Mouse (Mus musculus) WW6 (cell line): ENCODE measurements around the gene Gbf1.

Experiments used
- DNase-seq: peaks from one replicate; pipeline ENCODE4 v3.0.0-alpha.2; 2013; ENCODE audit warnings: low read depth, low spot score

Gene Gbf1

DNA sequence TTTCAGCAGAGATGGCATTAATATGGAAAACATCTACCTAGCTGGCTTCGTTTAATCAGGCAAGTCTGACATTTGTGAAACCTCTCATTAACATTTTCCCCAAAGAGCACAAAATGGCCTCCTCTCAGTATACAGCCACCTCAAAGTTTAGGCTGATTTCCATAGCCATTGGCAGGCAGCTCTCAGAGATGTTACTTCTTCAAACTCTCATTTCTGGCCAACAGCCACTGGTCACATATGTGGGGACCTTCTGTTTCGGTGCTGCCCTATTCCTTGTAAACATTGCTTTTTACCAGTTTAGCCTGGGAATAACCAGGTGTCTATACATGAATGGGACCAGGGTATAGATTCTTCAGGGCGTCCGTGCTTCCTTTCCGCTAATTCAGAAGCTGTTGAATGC is 67.8 kb downstream of the Gbf1 start:
- DNase-seq = no peak

DNA sequence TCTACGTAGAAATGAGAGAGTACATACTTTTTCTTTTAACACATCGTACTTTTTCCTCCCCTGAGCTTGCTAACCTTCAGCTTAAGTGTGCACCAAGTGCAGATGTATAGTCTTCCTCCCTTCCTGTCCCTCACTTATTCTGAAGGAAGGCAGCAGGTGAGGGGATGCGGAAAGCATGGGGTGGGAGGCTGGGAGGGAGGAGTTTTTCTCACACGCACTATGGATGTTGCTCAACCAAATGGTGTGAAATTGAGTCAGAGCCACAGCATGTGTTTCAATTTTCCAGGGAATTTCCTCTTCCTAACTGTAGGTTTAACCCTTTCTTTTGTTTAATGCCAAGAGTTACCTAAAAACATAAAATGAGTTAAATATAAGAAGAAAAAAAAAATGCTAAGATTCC is 70.8 kb downstream of the Gbf1 start:
- no peak for DNase-seq

DNA sequence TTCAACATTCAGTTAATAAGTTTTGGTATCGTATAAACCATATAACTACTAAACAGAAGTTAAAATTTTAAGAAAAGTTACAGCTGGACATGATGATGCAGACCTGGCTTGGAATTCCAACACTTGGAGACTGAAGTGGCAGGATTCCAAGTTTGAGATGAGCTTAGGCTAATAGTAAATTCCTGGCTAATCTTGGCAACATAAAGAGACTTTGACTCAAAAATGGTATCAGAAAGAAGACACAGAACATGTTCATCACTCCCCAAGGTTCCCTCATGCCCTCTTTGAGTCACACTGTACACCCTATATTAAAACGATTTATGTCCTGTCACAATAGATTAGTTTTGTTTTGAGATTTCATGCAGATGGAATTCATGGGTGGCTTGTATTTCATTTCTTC is 72.6 kb downstream of the Gbf1 start:
- DNase-seq = no peak

DNA sequence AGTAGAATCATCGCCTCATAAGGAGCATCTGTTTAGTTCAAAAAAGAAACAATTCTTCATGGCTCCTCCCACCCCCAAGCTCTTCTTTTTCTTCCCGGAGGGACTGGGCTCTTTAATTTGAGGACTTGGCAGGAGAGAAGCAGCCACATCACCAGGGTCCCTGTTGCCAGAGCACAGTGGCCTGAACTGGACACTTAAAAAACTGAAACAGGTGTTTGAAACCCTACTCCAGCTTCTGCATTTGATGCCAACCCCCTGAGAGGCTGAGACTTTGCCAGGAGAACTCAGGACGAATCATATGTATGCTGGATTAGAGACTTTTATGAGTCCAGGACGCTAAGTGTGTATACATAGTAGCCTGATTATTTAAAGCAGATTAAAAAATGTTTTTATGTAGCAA is 73.2 kb downstream of the Gbf1 start:
- DNase-seq = no peak

DNA sequence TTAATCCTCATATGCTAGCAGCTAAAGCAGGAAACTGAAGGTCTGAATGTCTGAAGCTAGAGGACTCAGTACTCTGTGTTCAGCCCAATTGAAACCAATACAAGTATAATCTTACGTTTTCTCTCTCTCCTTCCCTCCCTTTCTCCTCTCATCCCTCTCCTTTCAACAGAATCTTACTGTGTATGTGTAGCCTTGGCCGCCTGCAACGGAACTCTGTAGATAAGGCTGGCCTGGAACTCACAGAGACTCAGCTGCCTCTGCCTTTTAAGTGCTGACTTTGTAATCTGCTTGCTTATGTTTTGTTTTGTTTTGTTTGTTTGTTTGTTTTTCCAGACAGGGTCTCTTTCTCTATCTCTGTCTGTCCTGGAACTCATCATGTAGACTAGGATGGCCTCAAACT is 74.0 kb downstream of the Gbf1 start:
- DNase-seq = no peak

DNA sequence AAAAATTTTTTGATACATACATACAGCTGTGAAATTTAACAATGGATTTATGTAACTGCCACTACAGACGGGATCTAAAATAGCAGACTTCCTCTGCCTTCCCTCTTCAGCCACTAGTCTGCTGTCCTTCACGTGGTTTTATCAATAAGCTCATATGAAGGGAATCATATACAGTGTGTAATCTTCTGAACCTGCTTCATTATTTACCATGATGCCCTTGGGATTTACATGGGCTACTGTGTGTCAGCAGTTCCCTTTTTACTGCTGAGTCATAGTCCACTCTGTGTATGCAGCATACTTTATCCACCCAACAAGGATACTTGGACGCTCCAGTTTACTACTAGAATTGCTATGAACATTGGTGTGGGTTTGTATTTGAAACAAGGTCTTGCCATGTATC is 75.0 kb downstream of the Gbf1 start:
- DNase-seq = no peak

DNA sequence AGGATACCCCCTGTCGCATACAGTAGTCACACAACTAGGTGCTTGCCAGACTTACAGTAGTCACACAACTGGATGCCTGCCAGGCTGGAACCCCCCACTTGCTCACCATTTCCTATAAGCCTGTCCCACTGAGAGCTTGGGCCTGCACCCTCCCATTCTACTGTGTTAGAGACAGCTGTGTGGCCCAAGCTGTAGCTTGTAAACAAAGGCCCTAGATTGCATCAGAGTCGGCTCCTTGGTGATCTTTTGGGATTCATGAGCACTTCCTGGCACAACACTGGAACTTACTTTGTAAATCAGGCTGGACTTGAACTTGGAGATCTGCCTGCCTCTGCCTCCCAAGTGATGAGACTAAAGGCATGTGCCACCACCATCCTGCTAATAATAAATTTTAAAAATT is 82.1 kb downstream of the Gbf1 start:
- DNase-seq = no peak

DNA sequence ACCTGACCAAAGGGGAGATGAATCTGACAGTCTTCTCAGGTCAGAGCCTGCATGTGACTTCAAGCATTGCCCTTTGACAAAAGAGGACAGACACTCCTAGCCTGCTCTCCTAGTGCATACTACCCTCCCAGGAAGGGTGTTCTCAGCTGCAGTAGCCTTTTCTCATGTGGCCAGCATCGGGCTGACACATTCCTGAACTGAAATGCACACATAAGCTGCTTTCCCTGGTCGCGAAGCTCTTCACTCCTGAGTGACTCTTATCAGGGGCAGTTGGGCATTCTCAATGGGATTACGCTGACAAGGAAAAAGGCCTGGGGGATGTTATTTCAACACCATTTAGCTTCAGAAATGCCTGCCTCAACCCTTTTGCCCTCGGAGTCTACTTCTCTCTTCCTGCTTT is 84.3 kb downstream of the Gbf1 start:
- no peak for DNase-seq

DNA sequence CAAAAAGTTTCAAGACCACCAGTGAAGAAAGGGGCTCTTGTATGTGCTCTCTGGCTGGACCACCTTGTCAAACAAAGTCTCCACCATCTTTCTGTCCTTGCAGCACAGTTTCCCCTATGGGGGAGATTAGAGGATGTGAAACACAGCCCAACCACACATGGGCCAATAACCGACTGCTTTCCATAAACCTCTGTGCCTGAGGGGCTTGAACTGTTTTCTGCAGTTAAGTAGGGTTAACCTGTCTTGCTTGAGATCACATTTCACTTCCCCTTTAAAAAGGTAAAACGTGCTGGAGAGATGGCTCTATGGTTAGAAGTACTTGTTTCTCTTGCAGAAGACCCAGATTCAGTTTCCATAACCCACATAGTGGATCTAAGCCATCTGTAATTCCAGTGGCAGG is 87.9 kb downstream of the Gbf1 start:
- DNase-seq = no peak

DNA sequence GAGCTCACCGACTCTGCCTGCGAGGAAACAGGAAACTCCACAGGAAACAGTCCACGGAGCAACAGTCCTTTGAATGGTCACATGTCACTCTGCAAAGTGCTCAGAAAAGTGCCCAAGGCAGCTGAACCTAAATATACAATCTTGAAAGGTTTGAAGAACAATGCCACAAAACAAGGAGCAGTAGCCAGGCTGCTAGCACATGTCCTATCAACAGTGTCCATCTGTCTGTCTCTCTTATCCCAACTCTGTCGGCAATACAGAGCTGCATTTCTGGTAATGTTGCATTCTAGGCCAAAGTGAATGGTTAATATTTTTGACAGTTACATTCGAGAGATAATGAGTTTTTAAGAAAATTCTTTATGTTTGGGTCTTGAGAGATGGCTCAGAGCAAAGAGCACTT is 90.1 kb downstream of the Gbf1 start:
- DNase-seq = no peak

DNA sequence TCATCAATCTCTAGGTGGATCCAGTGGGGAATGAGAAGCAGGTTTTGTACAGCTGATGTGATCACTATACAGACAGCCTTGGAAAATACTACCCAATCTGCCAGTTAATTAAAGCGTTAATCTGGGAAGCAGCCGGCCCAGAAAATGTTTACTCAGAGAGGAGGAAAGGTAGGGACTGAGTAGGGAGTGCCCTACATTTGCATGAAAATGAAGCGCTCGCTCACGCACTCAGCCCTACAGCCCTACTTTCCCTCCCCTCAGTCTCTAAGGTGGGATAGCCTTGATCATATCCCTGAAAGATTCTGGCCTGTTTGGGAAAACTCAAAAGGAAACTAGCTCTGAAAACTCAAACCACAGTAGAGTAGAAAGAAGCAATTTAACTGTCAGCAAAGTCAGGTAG is 92.3 kb downstream of the Gbf1 start:
- no peak for DNase-seq

DNA sequence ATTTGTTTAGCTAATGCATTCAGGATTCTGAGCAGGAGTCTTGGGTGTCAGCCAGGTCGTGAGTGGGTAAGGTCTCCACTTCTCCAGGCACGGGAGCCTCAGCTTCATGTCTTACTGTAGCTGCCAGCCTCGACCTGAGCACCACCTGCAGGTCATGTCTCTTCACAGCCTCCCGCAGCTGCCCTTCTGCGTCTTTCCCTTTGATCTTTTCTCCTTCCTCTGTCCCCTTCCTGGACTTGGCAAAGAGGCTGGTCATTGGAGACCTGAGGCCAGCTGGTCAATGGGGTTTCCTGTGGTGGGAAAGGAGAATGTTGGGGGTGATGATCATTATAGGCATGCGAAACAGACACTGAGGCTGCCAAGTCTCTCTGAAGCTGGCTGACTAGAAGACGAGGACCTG is 96.7 kb downstream of the Gbf1 start:
- no peak for DNase-seq

DNA sequence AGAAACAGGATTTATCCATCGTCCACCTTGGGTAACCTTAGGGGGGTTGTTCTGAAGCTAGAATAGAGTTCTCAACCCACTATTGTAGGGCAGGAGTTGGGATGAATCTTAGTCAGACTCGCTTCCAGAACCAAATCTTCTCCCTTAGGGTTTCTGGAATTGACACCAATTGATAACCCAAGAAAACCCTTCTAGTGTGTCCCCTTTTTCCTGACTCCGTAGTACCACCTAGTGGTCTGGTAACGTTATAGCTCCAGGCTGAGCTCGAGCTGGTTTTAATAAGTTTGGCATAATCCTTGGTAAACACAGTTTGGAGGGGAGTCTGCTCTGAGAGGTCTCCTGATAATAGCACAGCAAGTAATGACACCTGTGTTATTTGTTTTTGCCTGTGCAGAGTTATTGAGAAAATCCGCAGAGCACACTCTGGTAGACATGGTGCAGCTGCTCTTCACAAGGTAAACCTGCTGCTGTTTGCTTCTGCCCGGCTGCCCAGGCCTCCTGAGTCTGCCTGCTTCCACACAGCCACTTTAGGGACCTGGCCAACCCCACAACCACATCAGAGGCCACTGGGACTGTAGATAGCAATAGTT is 101.9 kb downstream of the Gbf1 start:
- DNase-seq = no peak

DNA sequence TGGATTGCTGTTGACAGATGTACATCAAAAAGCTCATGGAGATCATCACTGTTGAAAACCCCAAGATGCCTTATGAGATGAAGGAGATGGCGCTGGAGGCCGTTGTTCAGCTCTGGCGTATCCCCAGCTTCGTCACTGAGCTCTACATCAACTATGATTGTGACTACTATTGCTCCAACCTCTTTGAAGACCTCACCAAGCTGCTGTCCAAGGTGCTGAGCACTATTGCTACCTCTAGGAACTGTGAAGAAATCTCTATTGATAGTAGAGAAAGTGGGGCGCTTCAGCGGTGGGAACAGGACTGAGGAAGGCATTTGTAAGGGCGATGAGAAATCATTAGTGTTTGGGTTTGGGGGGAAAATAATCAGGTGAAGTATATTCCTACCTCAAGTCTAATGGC is 112.5 kb downstream of the Gbf1 start:
- DNase-seq = no peak

DNA sequence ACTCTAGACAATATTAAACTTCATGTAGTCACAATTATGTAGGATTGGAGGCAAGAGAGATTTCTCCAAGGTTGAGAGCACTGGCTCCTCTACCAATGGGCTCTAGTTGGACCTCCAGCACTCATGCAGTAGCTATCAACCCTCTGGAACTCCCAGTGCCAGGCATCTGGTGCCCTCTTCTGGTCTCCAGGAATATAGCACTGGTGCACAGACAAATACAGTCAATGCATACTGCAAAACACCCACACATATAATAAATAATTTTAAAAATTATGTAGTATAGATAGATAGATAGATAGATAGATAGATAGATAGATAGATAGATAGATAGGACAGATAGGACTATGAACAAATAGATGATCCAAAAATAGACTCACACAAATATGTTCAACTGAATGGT is 123.0 kb downstream of the Gbf1 start:
- no peak for DNase-seq

DNA sequence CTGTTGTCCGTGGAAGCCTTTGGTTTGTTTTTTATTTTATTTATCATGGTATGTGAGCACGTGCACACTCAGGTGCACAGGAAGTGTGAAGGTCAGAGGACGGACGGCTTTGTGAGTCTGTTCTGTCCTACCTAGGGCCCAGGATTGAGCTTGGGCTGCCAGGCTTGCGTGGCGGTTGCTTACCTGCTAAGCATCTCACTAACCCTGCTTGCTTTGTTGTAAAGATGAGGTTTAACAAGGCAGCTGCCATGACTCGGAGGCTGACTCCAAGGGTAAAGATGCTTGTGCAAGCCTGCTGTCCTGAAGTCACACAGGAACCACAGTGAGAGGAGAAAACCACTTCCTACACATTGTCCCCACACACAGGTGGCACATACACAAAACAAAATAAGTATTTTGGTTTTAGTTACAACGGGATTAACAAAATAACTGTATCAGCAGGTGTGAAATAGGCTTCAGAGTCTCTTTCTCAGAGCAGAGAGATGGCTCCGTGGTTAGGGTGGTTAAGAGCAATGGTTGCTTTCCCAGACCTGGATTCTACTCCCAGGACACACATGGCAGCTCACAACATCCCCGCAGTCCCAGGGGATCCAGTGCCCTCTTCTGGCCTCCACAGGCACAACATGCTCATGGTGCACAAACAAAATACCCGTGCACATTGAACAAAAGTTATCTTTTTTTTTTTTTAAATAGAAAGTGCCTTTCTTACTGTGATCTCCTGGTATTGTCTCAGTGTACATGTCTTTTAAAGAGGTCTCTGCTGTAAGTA is 130.0 kb downstream of the Gbf1 start:
- no peak for DNase-seq

DNA sequence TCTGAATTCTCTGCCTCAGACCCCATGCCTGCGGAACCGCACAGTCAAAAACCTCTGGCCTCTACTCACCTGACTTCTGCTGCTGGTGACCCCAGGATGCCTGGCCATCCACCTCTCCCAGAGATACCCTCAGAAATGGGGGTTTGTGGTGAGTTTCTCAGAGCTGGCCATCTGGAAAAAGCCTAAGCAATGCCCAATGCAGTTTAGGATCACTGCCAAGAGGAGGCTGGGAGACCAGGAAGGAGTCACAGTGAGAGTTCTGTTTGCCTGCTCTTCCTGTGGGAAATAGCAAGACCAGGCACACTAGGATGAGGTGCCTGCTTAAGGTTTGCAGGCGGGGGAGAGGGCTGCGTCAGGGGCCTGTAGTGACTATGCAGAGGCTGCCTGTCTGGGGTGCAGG is 132.4 kb downstream of the Gbf1 start:
- DNase-seq = no peak

DNA sequence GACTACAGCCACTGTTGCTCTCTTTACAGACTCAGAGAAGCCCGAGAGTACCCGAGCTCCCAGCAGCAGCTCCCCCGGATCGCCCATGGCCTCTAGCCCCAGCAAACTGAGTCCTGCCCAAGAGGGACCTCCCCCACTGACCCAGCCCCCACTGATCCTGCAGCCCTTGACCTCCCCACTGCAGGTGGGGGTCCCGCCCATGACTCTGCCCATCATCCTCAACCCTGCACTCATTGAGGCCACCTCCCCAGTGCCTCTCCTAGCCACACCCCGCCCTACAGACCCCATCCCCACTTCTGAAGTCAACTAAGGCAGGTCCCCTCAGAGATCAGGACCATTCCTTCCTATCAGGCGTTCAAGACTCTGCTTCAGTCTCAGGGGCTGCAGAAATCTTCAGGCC is 133.3 kb downstream of the Gbf1 start:
- DNase-seq = no peak

DNA sequence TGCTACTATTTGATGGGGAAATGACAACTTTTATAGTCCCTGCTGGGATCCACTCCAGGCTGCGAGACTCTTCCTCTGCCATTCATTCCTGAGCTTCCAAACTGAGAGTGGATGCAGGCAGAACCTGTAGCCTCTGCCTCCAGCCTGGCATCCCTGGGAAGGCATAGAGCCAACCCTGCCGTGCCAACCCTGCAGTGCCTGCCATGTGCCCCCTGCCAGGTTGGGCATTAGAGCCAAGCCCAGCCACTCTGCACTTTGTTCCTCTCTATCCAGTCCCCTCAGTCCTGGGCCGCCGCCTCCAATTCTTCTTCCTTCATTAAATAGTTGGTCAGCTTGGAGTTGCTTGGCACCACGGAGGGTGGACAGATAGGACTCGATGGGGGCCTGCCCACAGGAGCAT is 133.7 kb downstream of the Gbf1 start:
- DNase-seq = no peak

DNA sequence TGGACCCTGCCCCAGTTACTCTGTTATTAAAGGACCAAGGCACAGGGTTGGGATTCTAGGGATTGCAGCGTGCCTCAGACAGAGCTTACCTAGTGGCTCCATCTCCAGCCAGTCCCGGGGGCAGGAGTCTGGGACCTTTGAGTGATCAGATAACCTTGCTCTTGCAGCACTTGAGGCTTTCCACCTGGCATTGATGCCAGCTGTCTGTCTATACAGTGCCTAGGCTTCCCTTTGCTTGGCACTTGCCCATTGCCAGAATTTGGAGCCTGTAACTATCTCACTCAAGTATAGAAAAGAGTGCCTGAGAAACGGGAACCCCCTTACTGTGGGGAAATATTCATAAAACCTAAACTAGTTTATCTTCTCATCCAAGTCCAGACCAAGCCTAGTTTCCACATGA is 134.6 kb downstream of the Gbf1 start:
- no peak for DNase-seq

DNA sequence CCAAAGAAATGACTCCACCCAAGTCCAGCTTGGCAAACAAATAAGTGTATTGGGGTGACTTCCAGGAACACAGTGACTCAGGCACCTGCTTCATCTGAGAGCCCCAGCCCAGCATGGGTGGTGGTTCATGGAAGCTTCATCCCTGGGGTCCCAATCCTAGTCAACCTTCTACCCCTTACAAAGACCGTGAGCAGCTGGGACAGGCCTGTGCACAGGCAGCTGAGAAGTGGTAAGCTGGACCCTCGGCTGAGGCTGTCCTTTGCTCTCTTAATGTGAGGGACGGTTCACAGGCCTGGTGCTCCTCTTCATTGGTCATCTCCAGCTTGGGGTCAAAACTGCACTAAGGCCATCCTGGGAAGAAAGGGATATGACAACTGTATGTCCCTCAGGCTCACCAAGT is 135.3 kb downstream of the Gbf1 start:
- no peak for DNase-seq

DNA sequence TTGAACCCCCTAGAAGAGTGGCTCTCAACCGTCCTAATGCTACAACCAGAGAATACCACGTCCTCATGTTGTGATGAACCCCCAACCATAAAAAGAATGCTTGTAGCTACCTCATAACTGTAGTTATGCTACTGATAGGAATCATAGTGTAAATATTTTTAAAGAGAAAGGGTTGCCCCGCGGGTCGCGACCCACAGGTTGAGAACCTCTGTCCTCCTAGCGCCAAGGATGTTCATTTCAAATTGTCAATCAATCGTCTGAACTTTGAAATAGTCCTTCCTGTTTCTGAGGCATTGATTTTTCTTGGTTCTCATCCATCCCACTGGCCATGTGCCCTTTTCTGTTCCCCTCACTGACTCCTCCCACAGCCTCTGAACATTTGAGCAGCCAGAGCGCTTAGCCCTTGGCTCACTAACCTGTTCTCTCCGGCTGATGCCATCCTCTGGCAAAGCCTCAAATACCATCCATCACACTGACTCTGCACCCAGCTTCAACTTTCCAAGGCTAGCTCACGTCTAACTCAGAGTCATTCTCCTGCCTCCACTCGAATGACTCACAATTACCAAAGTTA is 138.3 kb downstream of the Gbf1 start:
- no peak for DNase-seq

DNA sequence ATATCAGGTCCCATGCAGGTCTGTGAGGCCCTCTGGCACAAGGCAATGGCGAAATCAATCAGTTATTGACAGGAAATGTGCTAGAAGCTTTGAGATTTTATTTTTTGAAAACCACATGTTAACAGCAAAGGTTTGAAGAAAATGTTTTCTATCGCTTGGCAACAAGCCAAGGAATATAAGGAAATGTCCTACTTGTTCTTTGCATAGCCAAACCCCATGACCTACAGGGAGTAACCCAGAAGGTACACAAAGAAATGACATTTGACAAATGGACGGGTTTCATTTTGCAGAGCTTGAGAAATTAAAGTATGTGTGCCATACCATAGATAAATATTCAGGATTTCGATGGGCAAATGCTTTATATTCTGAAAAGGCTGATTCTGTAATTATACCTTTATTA is 144.6 kb downstream of the Gbf1 start:
- no peak for DNase-seq
